Mouse (Mus musculus): ENCODE results near the gene Haghl.
A peak's percentile ranks its signal among the peaks of the same experiment; 100 is the strongest.
"Not testable (repeated sequence)": the region's sequence is repeated elsewhere in the genome, so short reads cannot be mapped to it uniquely, and the experiment has no call there.

The Haghl gene

GRCm38 (mm10) chr17:25818851-25819780 is 33.6 kb upstream of the Haghl start:
- no peak for DNase-seq (ENCODE audit: low read depth, low spot score)

DNA sequence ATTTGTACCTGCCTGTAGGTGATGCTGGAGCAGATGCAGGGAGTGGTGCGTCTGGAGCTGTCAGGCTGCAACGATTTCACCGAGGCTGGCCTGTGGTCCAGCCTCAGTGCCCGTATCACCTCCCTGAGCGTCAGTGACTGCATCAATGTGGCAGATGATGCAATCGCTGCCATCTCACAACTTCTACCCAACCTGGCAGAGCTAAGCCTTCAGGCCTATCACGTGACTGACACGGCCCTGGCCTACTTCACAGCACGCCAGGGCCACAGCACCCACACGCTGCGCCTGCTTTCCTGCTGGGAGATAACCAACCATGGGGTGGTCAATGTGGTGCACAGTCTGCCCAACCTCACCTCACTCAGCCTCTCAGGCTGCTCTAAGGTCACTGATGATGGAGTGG is 32.2 kb upstream of the Haghl start:
- DNase-seq (ENCODE audit: low read depth, low spot score) = no peak

GRCm38 (mm10) chr17:25813471-25813870 is 28.0 kb upstream of the Haghl start:
- peak; percentile 93 for DNase-seq (ENCODE audit: low read depth, low spot score)

GRCm38 (mm10) chr17:25810890-25811289 is 25.4 kb upstream of the Haghl start:
- DNase-seq (ENCODE audit: low read depth, low spot score) = no peak

GRCm38 (mm10) chr17:25809606-25810340 is 24.3 kb upstream of the Haghl start:
- no peak for DNase-seq (ENCODE audit: low read depth, low spot score)

- peak; percentile 59 for DNase-seq (ENCODE audit: low read depth, low spot score)
Observed at GRCm38 (mm10) chr17:25808789-25809605, 23.5 kb upstream of the Haghl start, which contains the start of gene Fbxl16. Gene Fbxl16 (plus strand): TSS chr17:25809085.

DNA sequence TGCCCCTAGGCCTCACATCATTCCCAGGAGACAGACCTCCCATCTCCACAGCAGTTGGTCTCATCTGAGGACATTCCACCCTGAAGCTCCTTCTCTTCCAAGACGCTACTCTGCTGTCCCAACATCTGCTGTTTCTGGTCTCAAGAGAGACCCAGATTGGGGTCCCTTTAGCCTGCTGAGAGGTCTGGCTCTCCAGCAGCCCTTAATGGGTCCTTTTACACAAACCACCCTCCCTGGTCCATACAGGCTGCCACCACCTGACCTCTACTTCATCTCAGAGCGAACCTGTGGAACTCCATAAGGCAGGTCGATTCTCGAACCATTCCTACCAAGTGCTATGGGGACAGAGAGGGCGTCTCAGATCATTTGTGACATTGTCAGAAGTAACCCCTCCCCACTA is 22.6 kb upstream of the Haghl start:
- DNase-seq (ENCODE audit: low read depth, low spot score) = no peak

- not testable (repeated sequence) for DNase-seq (ENCODE audit: low read depth, low spot score)
Observed at GRCm38 (mm10) chr17:25807452-25807851, 22.0 kb upstream of the Haghl start.

GRCm38 (mm10) chr17:25806507-25806906 is 21.0 kb upstream of the Haghl start:
- DNase-seq (ENCODE audit: low read depth, low spot score) = no peak

- DNase-seq (ENCODE audit: low read depth, low spot score) = no peak
Observed at GRCm38 (mm10) chr17:25802825-25803517, 17.5 kb upstream of the Haghl start.

GRCm38 (mm10) chr17:25801029-25801428 is 15.6 kb upstream of the Haghl start:
- peak; percentile 73 for DNase-seq (ENCODE audit: low read depth, low spot score)

GRCm38 (mm10) chr17:25796951-25797369 is 11.5 kb upstream of the Haghl start, which contains the start of gene Metrn:
Gene Metrn (minus strand): TSS chr17:25797136.
- DNase-seq (ENCODE audit: low read depth, low spot score) = peak; percentile 85

GRCm38 (mm10) chr17:25796211-25796771 is 10.8 kb upstream of the Haghl start:
- DNase-seq (ENCODE audit: low read depth, low spot score) = no peak

DNA sequence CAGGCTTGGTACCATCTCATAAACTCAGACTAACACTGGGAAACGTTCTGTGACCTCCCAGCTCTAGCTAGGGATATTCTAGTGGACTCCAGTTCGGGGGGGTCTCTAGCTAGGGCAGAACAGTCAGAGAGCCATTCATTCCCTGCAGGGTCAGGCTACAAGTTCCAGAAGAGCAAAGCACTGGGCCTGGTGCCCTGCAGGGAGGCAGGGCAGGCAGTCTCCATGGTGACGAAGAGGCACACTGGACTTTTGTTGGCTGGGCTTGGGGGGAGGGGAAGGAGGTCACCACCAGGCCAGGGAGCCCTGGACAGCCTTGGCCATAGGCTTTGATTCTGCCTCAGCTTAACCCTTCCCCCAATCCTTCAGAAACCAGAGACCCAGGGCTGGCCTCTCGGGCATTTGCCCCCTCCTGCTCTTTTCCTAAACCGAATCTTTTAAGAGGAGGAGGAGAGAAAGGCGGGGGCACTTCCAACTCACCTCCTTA is 10.2 kb upstream of the Haghl start, which contains the start of gene AC134908.4:
AC134908.4 (minus strand) TSS at position 51 of the 484 bp plus-strand sequence.
- DNase-seq (ENCODE audit: low read depth, low spot score) = peak; percentile 54

GRCm38 (mm10) chr17:25794998-25795397 is 9.5 kb upstream of the Haghl start:
- DNase-seq (ENCODE audit: low read depth, low spot score) = no peak

- DNase-seq (ENCODE audit: low read depth, low spot score) = no peak
Observed at GRCm38 (mm10) chr17:25794197-25794596, 8.7 kb upstream of the Haghl start.

DNA sequence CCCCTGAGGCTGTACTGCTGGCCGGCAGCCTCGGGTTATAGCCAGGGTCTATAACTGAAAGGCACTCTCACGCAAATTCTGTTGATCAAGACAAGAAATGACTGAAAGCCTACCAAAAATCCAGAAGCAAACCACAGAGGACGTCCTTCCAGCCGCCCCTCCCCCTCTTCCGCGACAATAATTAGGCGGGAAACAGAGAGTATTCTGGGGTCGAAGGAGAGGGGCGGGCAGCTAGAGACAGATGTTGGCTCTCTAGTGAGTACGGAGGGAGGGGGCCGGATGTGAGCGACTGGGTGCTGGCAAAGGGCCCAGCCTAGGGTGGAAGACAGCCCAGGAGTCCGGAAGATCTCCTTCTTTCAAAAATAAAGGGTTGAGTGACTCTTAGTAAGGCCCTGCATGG is 7.1 kb upstream of the Haghl start, which contains the start of gene Fam173a:
Fam173a (minus strand) TSS at position 287 of the 400 bp plus-strand sequence.
- peak; percentile 46 for DNase-seq (ENCODE audit: low read depth, low spot score)

- peak; percentile 81 for DNase-seq (ENCODE audit: low read depth, low spot score)
Observed at GRCm38 (mm10) chr17:25791843-25792527, 6.5 kb upstream of the Haghl start.

GRCm38 (mm10) chr17:25791320-25791842 is 5.9 kb upstream of the Haghl start:
- DNase-seq (ENCODE audit: low read depth, low spot score) = no peak

Data from forelimb bud, embryonic 11.5 days (tissue).